Mouse (Mus musculus): ENCODE results near the gene Dock10. TPM values are rescaled to one million over a fixed set of nuclear protein-coding genes. Genes with fewer than 3 reads are reported as not detected.

Gene Dock10
- polyA plus RNA-seq, 1 experiment from 2014 or later = 5.4 TPM

DNA sequence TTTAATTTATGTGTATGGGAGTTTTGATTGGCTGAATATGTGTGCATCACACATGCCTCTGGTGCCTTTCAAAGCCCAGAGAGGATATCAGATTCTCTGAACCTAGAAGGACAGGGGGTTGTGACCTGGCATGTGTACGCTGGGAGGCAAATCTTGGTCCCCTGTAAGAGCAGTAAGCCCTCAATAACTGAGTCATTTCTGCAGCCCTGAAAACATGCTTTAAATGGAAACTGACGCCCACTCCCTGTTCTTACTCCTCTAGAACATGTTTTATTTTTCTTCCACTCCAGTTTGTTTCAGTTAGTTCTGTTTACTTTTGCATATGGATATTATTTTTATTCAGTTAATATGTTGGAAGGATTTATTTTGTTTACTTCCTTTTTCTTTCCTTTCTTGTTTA lies 139.2 kb downstream of the Dock10 start:
- Histone ChIP-seq H3K9me3 (replicated peaks; ENCODE audit: control insufficient read depth, low read length) (no peaks in the 10 kb centered on the region), H3K4me2 (ENCODE audit: low read depth, low read length) (no peak overlapping the region), H3K27ac (ENCODE audit: low read length) (no peak overlapping the region), H3K9ac (ENCODE audit: low read length) (no peak overlapping the region), H3K27me3 (ENCODE audit: control insufficient read depth, insufficient read depth, low read length) (no peaks in the 10 kb centered on the region), H3K4me3 (ENCODE audit: low read length) (no peak overlapping the region), H3K36me3 (ENCODE audit: control insufficient read depth, insufficient read depth) (no peaks in the 10 kb centered on the region), H3K4me1 (ENCODE audit: control insufficient read depth, insufficient read depth, low read length) (no peaks in the 10 kb centered on the region)
- 72% methylated on average over 2 of the region's 2 CpGs for WGBS
- ATAC-seq (replicated peaks; ENCODE audit: extremely low read depth, insufficient read depth, low FRiP score) = no peak

DNA sequence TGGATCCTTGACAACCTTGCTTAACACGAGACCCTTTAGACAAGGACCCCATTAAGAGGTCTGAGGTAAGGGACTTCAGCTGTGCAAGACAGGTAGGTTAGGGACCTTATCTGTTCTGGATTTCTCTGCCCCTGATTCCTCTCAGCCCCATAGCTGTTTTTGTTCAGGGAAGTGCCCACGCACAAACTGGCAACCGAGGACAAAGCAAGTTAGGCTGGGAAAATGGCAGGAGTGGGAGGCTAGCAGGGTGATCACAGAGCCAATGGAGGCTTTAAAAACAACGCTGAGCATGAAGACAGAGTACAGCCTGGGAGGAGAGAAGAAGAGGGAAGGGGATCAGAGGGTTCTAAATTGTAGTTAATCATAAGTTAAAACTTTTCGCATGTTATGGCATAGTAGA lies 141.7 kb downstream of the Dock10 start:
- H3K9ac ChIP-seq (ENCODE audit: low read length) = no peak overlapping the region
- no peaks in the 10 kb centered on the region for H3K36me3 ChIP-seq (ENCODE audit: control insufficient read depth, insufficient read depth)
- 76% methylated on average over 5 of the region's 5 CpGs for WGBS
- H3K27me3 ChIP-seq (ENCODE audit: control insufficient read depth, insufficient read depth, low read length) = no peaks in the 10 kb centered on the region
- H3K27ac ChIP-seq (ENCODE audit: low read length) = no peak overlapping the region
- H3K4me2 ChIP-seq (ENCODE audit: low read depth, low read length) = no peak overlapping the region
- ATAC-seq (replicated peaks; ENCODE audit: extremely low read depth, insufficient read depth, low FRiP score) = no peak
- H3K4me1 ChIP-seq (ENCODE audit: control insufficient read depth, insufficient read depth, low read length) = no peaks in the 10 kb centered on the region
- no peak overlapping the region for H3K4me3 ChIP-seq (ENCODE audit: low read length)
- no peaks in the 10 kb centered on the region for H3K9me3 ChIP-seq (replicated peaks; ENCODE audit: control insufficient read depth, low read length)

DNA sequence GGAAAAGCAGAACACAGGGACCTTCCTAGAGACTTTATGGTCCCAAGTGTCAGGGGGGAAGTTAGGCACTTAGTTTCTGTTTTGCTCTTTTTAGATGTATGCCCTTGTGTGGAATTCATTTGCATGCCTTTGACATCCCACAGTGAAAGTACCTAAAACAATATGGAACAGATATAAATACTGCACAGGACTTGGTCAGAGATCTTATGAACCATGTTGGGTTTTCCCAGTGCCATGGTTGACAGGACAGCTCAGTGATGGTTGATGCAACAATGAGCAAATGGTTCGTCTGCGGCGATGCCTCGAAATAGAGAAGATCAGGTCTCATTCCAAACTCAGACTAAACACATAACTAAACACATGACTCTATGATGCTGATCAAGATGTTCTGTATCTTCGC lies 143.6 kb downstream of the Dock10 start:
- Histone ChIP-seq H3K9ac (ENCODE audit: low read length) (no peak overlapping the region), H3K4me1 (ENCODE audit: control insufficient read depth, insufficient read depth, low read length) (no peaks in the 10 kb centered on the region), H3K4me2 (ENCODE audit: low read depth, low read length) (no peak overlapping the region), H3K27me3 (ENCODE audit: control insufficient read depth, insufficient read depth, low read length) (no peaks in the 10 kb centered on the region), H3K4me3 (ENCODE audit: low read length) (no peak overlapping the region), H3K36me3 (ENCODE audit: control insufficient read depth, insufficient read depth) (no peaks in the 10 kb centered on the region), H3K9me3 (replicated peaks; ENCODE audit: control insufficient read depth, low read length) (no peaks in the 10 kb centered on the region), H3K27ac (ENCODE audit: low read length) (no peak overlapping the region)
- WGBS = 92% methylated on average over 5 of the region's 5 CpGs
- no peak for ATAC-seq (replicated peaks; ENCODE audit: extremely low read depth, insufficient read depth, low FRiP score)

DNA sequence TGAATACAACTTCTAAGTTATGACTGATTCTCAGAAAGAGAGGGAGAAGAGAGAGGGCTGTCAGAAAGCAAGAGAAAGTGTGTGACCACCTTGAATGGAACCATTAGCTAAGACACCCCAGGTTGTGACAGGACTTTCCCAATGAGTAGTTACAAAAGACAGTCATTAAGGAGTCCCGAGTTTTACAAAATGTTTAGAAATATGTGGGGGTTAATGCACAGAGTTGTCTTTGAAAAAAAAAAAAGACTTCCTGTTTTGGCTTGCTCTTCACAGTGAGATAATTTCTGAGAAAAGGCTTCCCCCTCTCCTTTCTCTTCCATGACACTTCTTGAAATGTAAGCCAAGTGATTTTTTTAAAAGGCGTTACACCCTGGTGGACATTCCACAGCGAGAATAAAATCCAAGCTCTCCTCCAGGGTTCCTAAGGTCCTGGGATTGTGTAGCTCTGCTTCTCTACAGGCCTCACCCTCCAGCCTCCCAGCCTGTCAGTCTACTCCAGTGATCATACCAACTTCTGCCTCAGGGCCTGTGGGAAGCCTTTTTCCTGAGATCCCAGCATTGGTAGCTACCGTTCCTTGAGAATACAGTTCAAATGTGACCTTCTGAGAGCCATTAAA lies 144.8 kb downstream of the Dock10 start:
- Histone ChIP-seq H3K4me3 (ENCODE audit: low read length) (no peak overlapping the region), H3K27me3 (ENCODE audit: control insufficient read depth, insufficient read depth, low read length) (no peaks in the 10 kb centered on the region), H3K4me2 (ENCODE audit: low read depth, low read length) (no peak overlapping the region), H3K27ac (ENCODE audit: low read length) (no peak overlapping the region), H3K4me1 (ENCODE audit: control insufficient read depth, insufficient read depth, low read length) (no peaks in the 10 kb centered on the region), H3K9me3 (replicated peaks; ENCODE audit: control insufficient read depth, low read length) (no peaks in the 10 kb centered on the region), H3K9ac (ENCODE audit: low read length) (no peak overlapping the region), H3K36me3 (ENCODE audit: control insufficient read depth, insufficient read depth) (no peaks in the 10 kb centered on the region)
- WGBS = 66% methylated on average over 4 of the region's 4 CpGs
- ATAC-seq (replicated peaks; ENCODE audit: extremely low read depth, insufficient read depth, low FRiP score) = no peak

DNA sequence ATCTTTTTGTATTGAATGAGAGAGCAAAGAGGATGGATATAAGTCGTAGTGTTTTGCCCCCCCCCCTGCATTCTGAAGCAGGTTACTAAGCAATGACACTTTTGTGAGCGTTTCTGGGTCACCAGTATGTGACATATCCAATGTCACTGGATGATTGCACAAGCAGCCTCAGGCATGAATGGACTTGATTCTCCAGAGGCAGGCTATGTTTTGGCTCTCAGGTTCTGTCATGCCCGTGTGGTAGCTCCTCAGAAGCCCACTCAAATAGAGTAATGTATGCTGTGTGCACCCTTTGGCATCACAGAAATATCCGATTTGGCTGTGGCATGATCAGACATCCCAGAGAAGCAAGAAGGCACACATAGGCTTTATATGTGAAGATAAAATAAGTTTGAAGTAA lies 150.8 kb downstream of the Dock10 start:
- no peak overlapping the region for H3K27ac ChIP-seq (ENCODE audit: low read length)
- no peaks in the 10 kb centered on the region for H3K9me3 ChIP-seq (replicated peaks; ENCODE audit: control insufficient read depth, low read length)
- H3K27me3 ChIP-seq (ENCODE audit: control insufficient read depth, insufficient read depth, low read length) = no peaks in the 10 kb centered on the region
- no peak overlapping the region for H3K4me3 ChIP-seq (ENCODE audit: low read length)
- H3K36me3 ChIP-seq (ENCODE audit: control insufficient read depth, insufficient read depth) = no peaks in the 10 kb centered on the region
- H3K4me1 ChIP-seq (ENCODE audit: control insufficient read depth, insufficient read depth, low read length) = no peaks in the 10 kb centered on the region
- H3K4me2 ChIP-seq (ENCODE audit: low read depth, low read length) = no peak overlapping the region
- no peak overlapping the region for H3K9ac ChIP-seq (ENCODE audit: low read length)
- no peak for ATAC-seq (replicated peaks; ENCODE audit: extremely low read depth, insufficient read depth, low FRiP score)
- 72% methylated on average over 4 of the region's 4 CpGs for WGBS

DNA sequence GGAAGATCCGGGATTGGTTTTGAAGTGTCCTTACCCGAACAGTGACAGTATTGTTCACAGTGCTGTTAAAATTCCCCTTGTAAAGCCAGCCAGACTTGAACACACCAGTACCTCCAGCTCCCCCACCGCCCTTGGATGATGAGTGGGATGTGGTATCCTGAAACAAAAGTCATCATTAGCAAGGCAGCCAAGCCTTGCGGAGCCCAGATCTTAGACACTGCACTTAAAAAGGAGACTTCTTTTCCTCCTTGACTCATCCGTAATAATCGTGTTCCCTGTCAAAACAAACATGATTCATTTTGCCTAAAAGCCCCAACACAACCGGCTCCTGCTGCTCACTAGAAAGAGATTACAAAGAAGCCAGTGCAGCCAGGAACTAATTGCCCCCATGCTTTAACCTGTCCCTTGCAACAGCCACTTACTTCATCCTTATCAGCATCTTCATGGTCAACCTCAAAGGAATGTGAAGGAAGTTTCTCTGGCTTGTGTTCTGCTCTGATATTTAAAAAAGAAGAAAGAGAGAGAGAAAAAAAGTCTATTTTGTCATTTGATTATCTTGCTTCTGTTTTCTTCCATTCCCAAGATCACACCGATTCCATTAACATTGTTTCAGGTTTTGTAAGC lies 152.1 kb downstream of the Dock10 start:
- 49% methylated on average over 8 of the region's 8 CpGs for WGBS
- ATAC-seq (replicated peaks; ENCODE audit: extremely low read depth, insufficient read depth, low FRiP score) = no peak
- Histone ChIP-seq H3K27me3 (ENCODE audit: control insufficient read depth, insufficient read depth, low read length) (no peaks in the 10 kb centered on the region), H3K9ac (ENCODE audit: low read length) (no peak overlapping the region), H3K4me1 (ENCODE audit: control insufficient read depth, insufficient read depth, low read length) (no peaks in the 10 kb centered on the region), H3K4me3 (ENCODE audit: low read length) (no peak overlapping the region), H3K27ac (ENCODE audit: low read length) (no peak overlapping the region), H3K36me3 (ENCODE audit: control insufficient read depth, insufficient read depth) (no peaks in the 10 kb centered on the region), H3K4me2 (ENCODE audit: low read depth, low read length) (no peak overlapping the region), H3K9me3 (replicated peaks; ENCODE audit: control insufficient read depth, low read length) (no peaks in the 10 kb centered on the region)

DNA sequence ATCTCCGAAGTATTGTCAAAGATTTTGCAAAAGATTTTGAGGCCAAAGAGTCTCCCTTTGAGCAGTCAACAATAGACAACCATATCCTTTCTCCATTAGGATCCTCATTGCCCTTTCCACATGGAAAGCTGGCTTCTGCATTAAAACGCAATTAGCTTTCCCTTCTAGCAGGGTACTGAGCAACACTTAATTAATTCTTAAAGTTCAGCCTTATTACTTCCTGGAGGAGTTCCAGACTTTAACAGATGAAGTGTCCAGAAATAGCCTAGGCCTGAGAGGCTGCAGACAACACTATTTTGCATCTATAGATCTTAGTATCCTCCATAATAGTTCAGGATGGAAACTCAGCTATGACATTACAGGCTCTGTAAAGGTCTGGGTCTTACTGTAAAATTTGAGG lies 154.0 kb downstream of the Dock10 start:
- no peak for ATAC-seq (replicated peaks; ENCODE audit: extremely low read depth, insufficient read depth, low FRiP score)
- 72% methylated on average over 2 of the region's 2 CpGs for WGBS
- H3K9ac ChIP-seq (ENCODE audit: low read length) = no peak overlapping the region
- H3K4me1 ChIP-seq (ENCODE audit: control insufficient read depth, insufficient read depth, low read length) = no peaks in the 10 kb centered on the region
- H3K27ac ChIP-seq (ENCODE audit: low read length) = no peak overlapping the region
- no peaks in the 10 kb centered on the region for H3K27me3 ChIP-seq (ENCODE audit: control insufficient read depth, insufficient read depth, low read length)
- H3K4me3 ChIP-seq (ENCODE audit: low read length) = no peak overlapping the region
- no peaks in the 10 kb centered on the region for H3K9me3 ChIP-seq (replicated peaks; ENCODE audit: control insufficient read depth, low read length)
- H3K36me3 ChIP-seq (ENCODE audit: control insufficient read depth, insufficient read depth) = no peaks in the 10 kb centered on the region
- H3K4me2 ChIP-seq (ENCODE audit: low read depth, low read length) = no peak overlapping the region

DNA sequence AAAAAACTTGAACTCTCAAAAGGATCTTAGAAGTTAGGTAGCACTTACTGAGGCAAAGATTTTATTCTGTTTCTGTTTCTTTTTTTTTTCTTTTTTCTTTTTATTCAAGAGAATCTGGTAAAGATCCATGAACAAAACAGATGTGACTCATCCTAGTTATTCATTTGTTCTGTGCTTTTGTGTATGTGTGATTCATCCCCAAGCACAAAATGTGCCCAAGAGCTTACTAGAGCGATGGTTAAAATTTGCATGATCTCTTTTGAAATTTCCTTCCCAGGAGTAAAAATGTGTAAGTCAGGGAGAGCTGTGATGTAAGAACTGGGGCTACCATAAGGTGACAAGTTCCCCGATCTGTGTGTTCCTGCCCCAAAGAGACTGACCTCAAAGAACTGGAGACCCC lies 155.2 kb downstream of the Dock10 start:
- Histone ChIP-seq H3K36me3 (ENCODE audit: control insufficient read depth, insufficient read depth) (no peaks in the 10 kb centered on the region), H3K27ac (ENCODE audit: low read length) (no peak overlapping the region), H3K9ac (ENCODE audit: low read length) (no peak overlapping the region), H3K4me3 (ENCODE audit: low read length) (no peak overlapping the region), H3K4me1 (ENCODE audit: control insufficient read depth, insufficient read depth, low read length) (no peaks in the 10 kb centered on the region), H3K27me3 (ENCODE audit: control insufficient read depth, insufficient read depth, low read length) (no peaks in the 10 kb centered on the region), H3K4me2 (ENCODE audit: low read depth, low read length) (no peak overlapping the region), H3K9me3 (replicated peaks; ENCODE audit: control insufficient read depth, low read length) (no peaks in the 10 kb centered on the region)
- no peak for ATAC-seq (replicated peaks; ENCODE audit: extremely low read depth, insufficient read depth, low FRiP score)
- 91% methylated on average over 2 of the region's 2 CpGs for WGBS

DNA sequence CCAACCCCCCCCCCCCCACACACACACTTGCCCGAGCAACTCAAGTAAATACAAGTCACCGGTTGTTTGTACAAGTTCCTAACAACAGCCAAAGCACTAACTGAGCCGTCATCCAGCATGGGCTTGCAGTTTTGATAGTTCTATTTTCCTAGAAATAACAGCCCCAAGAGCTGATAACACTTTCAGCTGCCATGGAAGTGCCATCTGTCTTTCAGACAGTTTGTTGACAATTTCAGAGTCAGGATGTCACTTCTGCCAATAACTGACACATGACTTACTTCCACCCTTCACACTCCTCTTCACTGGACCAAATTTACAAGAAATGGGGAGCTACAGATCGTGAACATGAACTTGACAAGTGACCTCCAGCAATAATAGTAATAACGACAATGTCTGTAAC lies 175.0 kb downstream of the Dock10 start:
- H3K4me2 ChIP-seq (ENCODE audit: low read depth, low read length) = no peak overlapping the region
- no peak for ATAC-seq (replicated peaks; ENCODE audit: extremely low read depth, insufficient read depth, low FRiP score)
- H3K9me3 ChIP-seq (replicated peaks; ENCODE audit: control insufficient read depth, low read length) = no peaks in the 10 kb centered on the region
- H3K4me1 ChIP-seq (ENCODE audit: control insufficient read depth, insufficient read depth, low read length) = no peaks in the 10 kb centered on the region
- no peak overlapping the region for H3K4me3 ChIP-seq (ENCODE audit: low read length)
- H3K27me3 ChIP-seq (ENCODE audit: control insufficient read depth, insufficient read depth, low read length) = no peaks in the 10 kb centered on the region
- no peak overlapping the region for H3K9ac ChIP-seq (ENCODE audit: low read length)
- no peak overlapping the region for H3K27ac ChIP-seq (ENCODE audit: low read length)
- WGBS = 72% methylated on average over 5 of the region's 5 CpGs
- no peaks in the 10 kb centered on the region for H3K36me3 ChIP-seq (ENCODE audit: control insufficient read depth, insufficient read depth)

All from heart, embryonic 16.5 days (tissue).